Mouse (Mus musculus) stomach, embryonic 14.5 days (tissue): ENCODE results near the gene Tmem184a. TPM values are rescaled to one million over a fixed set of nuclear protein-coding genes. Genes with fewer than 3 reads are reported as not detected.
A peak's percentile ranks its signal among the peaks of the same experiment; 100 is the strongest.

Source experiments
- ATAC-seq: fragments of 200-750 bp; cut with Nextera tagmentation; 2 replicates; pipeline ENCODE4 v1.8.0; 2017; ENCODE audit warnings: low read depth, moderate TSS enrichment; ENCODE audit not compliant: insufficient number of reproducible peaks, insufficient read depth, low FRiP score
- H3K27ac ChIP-seq: fragments of 300-500 bp; sonication (generic); 2 replicates; pipeline ENCODE4 v1.5.1; 2014; ENCODE audit warnings: mild to moderate bottlenecking, low read length, moderate library complexity, mixed read lengths
- H3K27me3 ChIP-seq: fragments of 300-500 bp; sonication (generic); 2 replicates; pipeline ENCODE4 v1.6.1; 2014; ENCODE audit warnings: low read length, control low read depth, mixed read lengths; ENCODE audit not compliant: control insufficient read depth, insufficient read depth
- H3K36me3 ChIP-seq: fragments of 300-500 bp; sonication (generic); 2 replicates; pipeline ENCODE4 v1.6.1; 2014; ENCODE audit warnings: mild to moderate bottlenecking, control low read depth, low read length, moderate library complexity, mixed read lengths; ENCODE audit not compliant: control insufficient read depth, insufficient read depth
- H3K4me1 ChIP-seq: fragments of 300-500 bp; sonication (generic); 2 replicates; pipeline ENCODE4 v1.6.1; 2014; ENCODE audit warnings: low read length, control low read depth, mixed read lengths; ENCODE audit not compliant: control insufficient read depth, insufficient read depth
- H3K4me2 ChIP-seq: fragments of 300-500 bp; sonication (generic); replicated peaks from 2 replicates; pipeline ENCODE4 v1.6.1; 2014; ENCODE audit warnings: low read depth, low read length, control low read depth
- H3K4me3 ChIP-seq: fragments of 300-500 bp; sonication (generic); 2 replicates; pipeline ENCODE4 v1.5.1; 2014; ENCODE audit warnings: low read depth, low read length, control low read depth
- H3K9ac ChIP-seq: fragments of 300-500 bp; sonication (generic); replicated peaks from 2 replicates; pipeline ENCODE4 v1.6.1; 2014; ENCODE audit warnings: low read depth, mild to moderate bottlenecking, control low read depth, low read length, moderate library complexity, mixed read lengths
- H3K9me3 ChIP-seq: fragments of 300-500 bp; sonication (generic); 2 replicates; pipeline ENCODE4 v1.6.1; 2016; ENCODE audit warnings: low read depth, low read length, control low read depth; ENCODE audit not compliant: control insufficient read depth
- WGBS: fragments of 180-500 bp; shearing (Covaris S2); extraction: QIAGEN DNeasy Blood & Tissue Kit; methylation state at CpG from one replicate; pipeline ENCODE4 v1.1.7; 2014; 5-methylcytosine and 5-hydroxymethylcytosine counted together
- polyA plus RNA-seq: library from polyadenylated mRNA; unstranded; fragments of >200 nt; fragmentation: Nextera tagmentation; extraction: Ambion mirVana; gene quantifications from 2 replicates; pipeline ENCODE4 v1.2.1, GENCODE M21; 2014

The Tmem184a gene
- polyA plus RNA-seq, 1 experiment from 2014 or later: 9.0 TPM

DNA sequence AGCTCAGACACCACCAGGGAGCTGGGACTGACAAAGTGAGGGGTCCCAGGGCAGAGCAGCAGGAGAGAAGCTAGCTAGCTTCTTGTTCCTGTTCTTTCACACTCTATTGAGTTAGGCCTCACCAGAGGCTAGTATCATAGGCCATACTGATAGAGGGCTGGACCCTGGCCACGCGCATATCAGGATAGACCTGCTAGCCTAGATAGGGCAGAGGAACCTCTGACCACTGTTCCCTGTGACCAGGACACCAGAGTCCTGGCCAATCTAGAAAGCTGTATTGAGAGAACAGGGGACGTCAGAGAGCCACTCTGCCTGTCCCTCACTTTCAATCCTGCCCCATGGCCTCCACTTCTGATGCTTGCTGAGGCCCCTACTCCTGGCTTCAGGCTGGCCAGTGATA, 1.7 kb downstream of the Tmem184a start:
- no peaks in the 10 kb centered on the region for H3K4me1 ChIP-seq
- no peak overlapping the region for H3K4me2 ChIP-seq
- H3K9me3 ChIP-seq: no peaks in the 10 kb centered on the region
- no peak overlapping the region for H3K27ac ChIP-seq
- no peak for ATAC-seq
- H3K27me3 ChIP-seq: 0 out of 2 replicates have a peak, but pooled peaks cover 3% of the 10 kb centered on the region
- no peak overlapping the region for H3K4me3 ChIP-seq
- no peak overlapping the region for H3K9ac ChIP-seq
- 83% methylated on average over 3 of the region's 3 CpGs for WGBS
- no peaks in the 10 kb centered on the region for H3K36me3 ChIP-seq

DNA sequence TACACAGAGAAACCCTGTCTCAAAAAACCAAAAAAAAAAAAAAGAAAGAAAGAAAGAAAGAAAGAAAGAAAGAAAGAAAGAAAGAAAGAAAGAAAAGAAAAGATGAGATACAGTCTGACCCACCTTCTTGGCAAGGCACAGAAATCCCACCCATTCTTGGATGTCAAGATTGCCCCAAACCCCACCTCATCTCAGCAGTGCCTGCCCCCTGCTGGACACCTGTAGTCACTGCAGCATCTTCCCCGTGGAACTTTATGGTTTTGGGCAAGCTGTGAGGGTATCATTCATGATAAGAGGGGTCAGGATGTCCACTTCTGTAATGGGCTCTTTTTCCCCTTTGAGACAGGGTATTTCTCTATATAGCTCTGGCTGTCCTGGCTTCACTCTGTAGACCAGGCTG, 2.4 kb downstream of the Tmem184a start:
- WGBS: 7% methylated on average over 1 of the region's 1 CpGs
- H3K27me3 ChIP-seq: 0 out of 2 replicates have a peak, but pooled peaks cover 3% of the 10 kb centered on the region
- no peaks in the 10 kb centered on the region for H3K36me3 ChIP-seq
- no peak overlapping the region for H3K4me3 ChIP-seq
- H3K4me2 ChIP-seq: no peak overlapping the region
- no peak overlapping the region for H3K27ac ChIP-seq
- H3K4me1 ChIP-seq: no peaks in the 10 kb centered on the region
- no peaks in the 10 kb centered on the region for H3K9me3 ChIP-seq
- no peak for ATAC-seq
- H3K9ac ChIP-seq: no peak overlapping the region

DNA sequence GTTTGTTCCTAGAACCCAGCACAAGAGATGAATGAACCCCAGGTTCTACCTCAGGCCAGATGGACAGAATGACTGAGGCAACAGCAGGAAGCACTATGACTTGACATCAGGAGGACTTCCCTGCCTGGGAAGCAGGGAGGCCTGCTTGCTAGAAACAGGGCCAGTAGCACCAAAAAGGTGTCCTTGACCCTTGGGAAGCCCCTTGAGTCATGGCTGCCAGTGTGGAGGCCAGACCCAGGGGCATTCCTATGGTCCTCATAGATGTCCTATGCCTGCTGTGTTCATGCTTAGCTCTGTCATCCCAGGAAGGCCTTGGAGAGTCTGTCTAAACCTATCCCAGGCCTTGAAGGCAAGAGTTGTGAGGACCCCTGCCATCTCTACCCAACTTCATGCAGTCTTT, 3.3 kb downstream of the Tmem184a start:
- no peak overlapping the region for H3K27ac ChIP-seq
- H3K9ac ChIP-seq: no peak overlapping the region
- H3K4me2 ChIP-seq: no peak overlapping the region
- no peak overlapping the region for H3K4me3 ChIP-seq
- H3K4me1 ChIP-seq: no peaks in the 10 kb centered on the region
- no peaks in the 10 kb centered on the region for H3K9me3 ChIP-seq
- H3K36me3 ChIP-seq: no peaks in the 10 kb centered on the region
- 0 out of 2 replicates have a peak, but pooled peaks cover 3% of the 10 kb centered on the region for H3K27me3 ChIP-seq
- ATAC-seq: no peak

DNA sequence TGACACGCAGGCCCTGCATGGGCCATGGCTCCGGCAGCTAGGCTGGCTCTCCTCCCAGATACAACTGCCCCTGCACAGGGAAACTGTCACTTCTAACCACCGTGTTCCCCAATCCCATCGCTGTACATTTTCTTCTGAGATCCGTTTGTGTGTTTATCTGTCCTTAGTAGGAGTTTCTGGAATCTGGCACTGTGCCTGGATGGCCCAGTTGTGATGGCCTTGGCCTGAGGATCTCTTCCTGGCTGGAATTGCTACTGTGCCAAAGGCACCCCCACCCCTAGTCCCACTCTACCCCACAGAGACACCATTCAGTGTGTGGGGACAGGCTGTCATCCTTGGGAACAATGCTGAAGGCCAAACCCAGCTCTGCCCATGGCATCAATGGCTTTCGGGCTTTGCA, 3.8 kb downstream of the Tmem184a start:
- Histone ChIP-seq H3K36me3 (no peaks in the 10 kb centered on the region), H3K27ac (no peak overlapping the region), H3K4me3 (no peak overlapping the region), H3K9ac (no peak overlapping the region), H3K4me1 (no peaks in the 10 kb centered on the region), H3K27me3 (0 out of 2 replicates have a peak, but pooled peaks cover 3% of the 10 kb centered on the region), H3K9me3 (no peaks in the 10 kb centered on the region), H3K4me2 (no peak overlapping the region)
- whole genome bisulfite sequencing: 54% methylated on average over 6 of the region's 6 CpGs
- no peak for ATAC-seq

DNA sequence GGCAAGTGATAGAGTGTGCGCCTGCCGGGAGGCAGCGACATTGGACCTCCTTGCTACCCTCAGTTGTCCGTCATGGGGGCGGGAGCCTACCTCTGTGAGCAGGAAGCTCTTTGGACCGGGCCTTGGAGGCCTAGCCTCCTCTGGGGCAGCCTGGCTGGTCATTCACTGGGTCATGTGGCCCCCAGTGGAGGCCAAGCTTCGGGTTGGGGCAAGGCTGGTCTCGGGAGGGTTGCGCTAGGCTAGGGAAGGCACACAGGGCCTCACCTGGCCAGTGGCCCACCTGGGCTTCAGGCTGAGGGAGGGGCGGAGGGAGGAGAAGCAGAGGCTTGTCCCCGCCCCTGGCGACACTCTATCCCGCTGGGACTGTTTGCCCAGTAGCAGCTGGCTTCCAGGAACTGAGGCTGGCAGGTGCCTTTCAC, 5.7 kb downstream of the Tmem184a start:
- H3K4me1 ChIP-seq: no peaks in the 10 kb centered on the region
- 0 out of 2 replicates have a peak, but pooled peaks cover 3% of the 10 kb centered on the region for H3K27me3 ChIP-seq
- peak overlapping the region; percentile 22 for H3K4me3 ChIP-seq
- ATAC-seq: peak; percentile 68
- H3K9me3 ChIP-seq: no peaks in the 10 kb centered on the region
- H3K4me2 ChIP-seq: peak overlapping the region; percentile 32
- H3K27ac ChIP-seq: peak overlapping the region; percentile 15; the same call in 1 of the 2 replicates
- WGBS: 6% methylated on average over 13 of the region's 13 CpGs
- no peaks in the 10 kb centered on the region for H3K36me3 ChIP-seq
- no peak overlapping the region for H3K9ac ChIP-seq

DNA sequence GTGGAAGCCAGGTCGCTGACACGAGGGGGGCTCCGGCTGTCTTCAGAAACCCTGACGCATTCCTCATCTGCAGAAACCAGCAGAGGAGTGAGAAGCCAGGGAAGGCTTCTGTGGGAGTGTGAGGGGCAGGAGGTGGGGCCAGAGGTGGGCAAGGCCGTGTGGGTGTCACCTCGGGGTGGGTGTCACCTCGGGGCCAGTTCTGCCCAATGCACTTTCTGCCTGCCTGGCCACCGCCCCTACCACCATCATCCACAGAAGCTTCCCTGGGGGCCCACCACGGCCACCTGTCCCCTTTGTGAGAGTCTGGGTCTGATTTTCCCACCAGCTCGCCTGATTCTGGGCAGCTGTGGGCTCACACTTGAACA, 6.6 kb downstream of the Tmem184a start:
- Histone ChIP-seq H3K9ac (no peak overlapping the region), H3K4me3 (no peak overlapping the region), H3K27me3 (0 out of 2 replicates have a peak, but pooled peaks cover 3% of the 10 kb centered on the region), H3K27ac (no peak overlapping the region), H3K36me3 (no peaks in the 10 kb centered on the region), H3K9me3 (no peaks in the 10 kb centered on the region), H3K4me2 (peak overlapping the region; percentile 32; the same call in 1 of the 2 replicates), H3K4me1 (no peaks in the 10 kb centered on the region)
- WGBS: 27% methylated on average over 10 of the region's 10 CpGs
- ATAC-seq: no peak

DNA sequence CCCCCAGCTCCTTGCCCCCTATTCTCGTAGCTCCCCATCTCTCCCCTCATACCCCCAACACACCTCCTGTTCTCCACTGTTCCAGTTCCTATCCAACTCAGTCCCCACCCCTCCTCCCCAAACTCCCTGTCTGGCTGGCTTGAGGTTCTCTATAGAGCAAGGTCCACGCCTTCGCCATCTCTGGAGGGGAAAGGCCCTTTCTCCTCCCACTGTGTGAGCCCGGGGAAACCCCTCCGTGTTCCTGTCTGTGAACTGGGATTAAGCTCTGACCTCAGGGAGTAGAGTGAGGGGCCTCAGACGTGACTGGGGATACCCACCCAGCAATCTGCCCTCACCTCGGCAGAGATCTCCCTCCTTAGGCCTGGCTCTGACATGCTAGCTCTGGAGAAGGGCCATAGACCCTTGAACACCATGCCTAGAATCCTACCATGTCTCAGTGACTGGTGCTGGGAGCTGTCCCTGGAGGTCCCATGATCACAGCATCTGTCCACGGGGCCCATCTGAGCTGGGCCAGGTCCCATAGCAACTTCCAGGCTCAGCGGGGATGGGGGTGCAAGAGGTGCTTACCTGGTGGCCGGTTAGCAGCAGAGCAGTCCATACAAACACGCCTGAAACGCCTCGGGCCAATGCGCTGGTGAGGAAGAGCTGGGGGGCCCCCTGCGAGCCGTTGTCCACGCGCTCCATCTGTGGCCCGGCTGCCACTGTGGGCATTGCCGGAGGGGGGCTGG, 7.2 kb downstream of the Tmem184a start:
- Histone ChIP-seq H3K4me3 (no peak overlapping the region), H3K27ac (no peak overlapping the region), H3K4me2 (peak overlapping the region; percentile 6), H3K4me1 (no peaks in the 10 kb centered on the region), H3K9ac (no peak overlapping the region), H3K9me3 (no peaks in the 10 kb centered on the region), H3K27me3 (0 out of 2 replicates have a peak, but pooled peaks cover 3% of the 10 kb centered on the region), H3K36me3 (no peaks in the 10 kb centered on the region)
- no peak for ATAC-seq
- WGBS: 62% methylated on average over 20 of the region's 20 CpGs

DNA sequence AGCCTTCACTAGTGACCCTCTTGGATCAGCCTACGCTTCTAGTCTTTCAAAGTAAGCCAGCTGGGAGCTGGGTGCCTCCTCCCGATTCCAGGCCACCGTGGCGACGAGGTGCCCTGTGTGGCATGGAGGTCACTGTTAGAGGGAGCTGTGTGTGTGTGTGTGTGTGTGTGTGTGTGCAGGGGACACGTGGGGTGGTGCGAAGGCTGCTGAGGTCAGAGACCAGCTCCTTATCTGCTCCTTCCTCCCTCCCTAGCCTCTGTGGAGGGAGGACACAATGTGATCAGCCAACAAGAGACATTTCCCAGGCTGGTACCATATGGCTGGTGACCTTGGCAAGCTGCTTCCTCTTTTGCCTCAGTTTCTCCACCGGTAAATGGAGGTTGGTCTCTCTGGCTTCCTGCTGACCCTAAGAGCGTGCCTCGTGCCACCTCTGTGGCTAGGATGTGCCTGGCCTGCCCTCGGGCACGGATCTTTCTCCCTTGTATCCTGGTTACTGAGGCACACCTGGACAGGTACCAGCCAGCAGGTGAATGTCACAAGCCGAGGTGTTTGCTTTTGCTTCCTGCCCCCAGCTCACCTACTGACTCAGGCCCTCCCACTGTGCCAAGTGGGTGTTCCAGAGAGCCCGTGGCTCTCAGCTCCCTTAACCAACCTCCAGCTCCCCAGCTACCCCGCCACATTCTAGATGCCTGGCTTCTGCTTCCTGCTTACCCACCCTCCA, 7.9 kb downstream of the Tmem184a start:
- Histone ChIP-seq H3K4me2 (no peak overlapping the region), H3K27ac (no peak overlapping the region), H3K36me3 (no peaks in the 10 kb centered on the region), H3K4me3 (no peak overlapping the region), H3K4me1 (no peaks in the 10 kb centered on the region), H3K9me3 (no peaks in the 10 kb centered on the region), H3K27me3 (0 out of 2 replicates have a peak, but pooled peaks cover 3% of the 10 kb centered on the region), H3K9ac (no peak overlapping the region)
- 75% methylated on average over 15 of the region's 15 CpGs for WGBS
- ATAC-seq: no peak
